Mouse (Mus musculus): ENCODE results near the gene Lcp1. TPM values are rescaled to one million over a fixed set of nuclear protein-coding genes. Genes with fewer than 3 reads are reported as not detected.

Lcp1 gene
- total and polyA plus RNA-seq, 2 experiments from 2014 or later: 6.5 to 8.3 TPM

DNA sequence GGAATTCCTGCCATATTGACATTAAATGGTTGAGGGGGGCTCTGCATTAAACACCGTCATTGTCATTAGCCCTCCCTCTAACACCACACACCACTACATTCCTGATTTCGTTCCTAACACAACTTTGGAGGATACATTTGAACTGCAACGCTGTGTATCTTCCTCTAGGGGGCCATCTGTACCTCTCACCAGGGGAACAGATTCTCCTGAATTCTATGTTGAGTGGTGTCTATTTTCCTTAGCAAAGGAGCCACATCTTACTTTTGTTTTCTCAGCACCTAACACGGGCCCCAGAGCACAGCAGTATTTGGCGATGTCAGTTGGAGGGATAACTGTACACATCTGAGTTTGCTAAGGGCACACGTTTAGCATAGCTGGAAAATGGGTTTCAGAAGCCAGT lies 57.6 kb downstream of the Lcp1 start:
- H3K9ac ChIP-seq (replicated peaks; ENCODE audit: low read length): no peak overlapping the region
- no peaks in the 10 kb centered on the region for H3K27me3 ChIP-seq (ENCODE audit: insufficient read depth, low read length)
- H3K4me2 ChIP-seq (ENCODE audit: low read depth, low read length): no peak overlapping the region
- no peaks in the 10 kb centered on the region for H3K9me3 ChIP-seq (ENCODE audit: low read length)
- WGBS: 70% methylated on average over 6 of the region's 6 CpGs
- TF ChIP-seq CTCF (IDR thresholded peaks at IDR 0.05; ENCODE audit: low read depth): peak; percentile 44
- H3K4me3 ChIP-seq (ENCODE audit: low read length): no peak overlapping the region
- DNase-seq (ENCODE audit: low spot score): no peak
- H3K27ac ChIP-seq: no peak overlapping the region
- ATAC-seq: no peak
- no peaks in the 10 kb centered on the region for H3K4me1 ChIP-seq (ENCODE audit: insufficient read depth, low read length)
- H3K36me3 ChIP-seq (ENCODE audit: insufficient read depth, low read length): no peaks in the 10 kb centered on the region

DNA sequence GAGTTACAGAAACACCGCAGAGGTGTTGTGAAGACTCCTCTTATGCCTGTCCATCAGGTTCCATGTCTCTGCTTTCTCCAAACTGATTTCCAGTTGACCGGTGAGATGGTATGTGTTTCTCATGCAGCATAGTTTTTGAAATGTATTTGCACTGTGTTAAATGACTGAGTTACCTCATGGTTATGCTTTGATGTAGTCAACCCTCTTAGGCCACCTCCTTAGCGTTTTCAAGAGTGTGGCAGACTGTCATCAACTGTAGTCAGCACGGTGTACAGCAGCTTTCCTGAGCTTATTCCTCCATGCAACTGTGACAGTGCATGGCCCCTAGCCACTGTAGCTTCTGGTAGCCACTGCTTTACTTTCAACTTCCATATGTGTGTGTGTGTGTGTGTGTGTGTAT lies 58.1 kb downstream of the Lcp1 start:
- ATAC-seq: no peak
- no peak overlapping the region for H3K9ac ChIP-seq (replicated peaks; ENCODE audit: low read length)
- 91% methylated on average over 4 of the region's 4 CpGs for WGBS

DNA sequence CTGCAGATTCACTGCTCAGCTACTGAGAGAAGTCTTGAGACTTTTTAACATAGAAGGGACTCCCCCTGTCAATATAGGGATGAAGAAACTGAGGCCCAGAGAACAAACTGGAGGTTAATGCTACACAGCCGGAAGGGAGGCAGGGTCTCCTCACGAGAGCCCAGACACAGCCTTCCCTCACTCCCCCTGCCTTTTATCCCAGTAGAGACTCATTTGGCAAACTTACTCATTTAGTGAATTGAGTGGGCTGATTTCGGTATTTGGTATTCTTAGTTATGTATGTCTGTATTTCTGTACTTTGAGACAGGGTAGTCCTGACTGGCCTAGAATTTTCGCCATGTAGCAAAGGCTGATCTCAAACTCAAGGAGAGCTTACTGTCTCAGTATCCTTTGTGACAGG lies 59.8 kb downstream of the Lcp1 start:
- Histone ChIP-seq H3K4me2 (ENCODE audit: low read depth, low read length) (no peak overlapping the region), H3K4me1 (ENCODE audit: insufficient read depth, low read length) (no peaks in the 10 kb centered on the region), H3K27me3 (ENCODE audit: insufficient read depth, low read length) (no peaks in the 10 kb centered on the region), H3K9me3 (ENCODE audit: low read length) (no peaks in the 10 kb centered on the region), H3K9ac (replicated peaks; ENCODE audit: low read length) (no peak overlapping the region), H3K36me3 (ENCODE audit: insufficient read depth, low read length) (no peaks in the 10 kb centered on the region), H3K4me3 (ENCODE audit: low read length) (no peak overlapping the region), H3K27ac (no peak overlapping the region)
- ATAC-seq: no peak
- TF ChIP-seq CTCF (IDR thresholded peaks at IDR 0.05; ENCODE audit: low read depth): no peak
- 83% methylated on average over 4 of the region's 4 CpGs for WGBS
- no peak for DNase-seq (ENCODE audit: low spot score)

More for the DNA sequence above, 58.1 kb downstream of the Lcp1 start:
- H3K4me3 ChIP-seq (ENCODE audit: low read length): no peak overlapping the region
- no peak for TF ChIP-seq CTCF (IDR thresholded peaks at IDR 0.05; ENCODE audit: low read depth)
- no peak for DNase-seq (ENCODE audit: low spot score)
- H3K27ac ChIP-seq: no peak overlapping the region
- no peak overlapping the region for H3K4me2 ChIP-seq (ENCODE audit: low read depth, low read length)
- no peaks in the 10 kb centered on the region for H3K36me3 ChIP-seq (ENCODE audit: insufficient read depth, low read length)
- no peaks in the 10 kb centered on the region for H3K9me3 ChIP-seq (ENCODE audit: low read length)
- H3K4me1 ChIP-seq (ENCODE audit: insufficient read depth, low read length): no peaks in the 10 kb centered on the region
- no peaks in the 10 kb centered on the region for H3K27me3 ChIP-seq (ENCODE audit: insufficient read depth, low read length)

- WGBS: 92% methylated on average over 10 of the region's 10 CpGs
- no peak for TF ChIP-seq CTCF (IDR thresholded peaks at IDR 0.05; ENCODE audit: low read depth)
- no peak overlapping the region for H3K9ac ChIP-seq (replicated peaks; ENCODE audit: low read length)
Measured at GRCm38 (mm10) chr14:75192427-75192826, 61.5 kb downstream of the Lcp1 start.

DNA sequence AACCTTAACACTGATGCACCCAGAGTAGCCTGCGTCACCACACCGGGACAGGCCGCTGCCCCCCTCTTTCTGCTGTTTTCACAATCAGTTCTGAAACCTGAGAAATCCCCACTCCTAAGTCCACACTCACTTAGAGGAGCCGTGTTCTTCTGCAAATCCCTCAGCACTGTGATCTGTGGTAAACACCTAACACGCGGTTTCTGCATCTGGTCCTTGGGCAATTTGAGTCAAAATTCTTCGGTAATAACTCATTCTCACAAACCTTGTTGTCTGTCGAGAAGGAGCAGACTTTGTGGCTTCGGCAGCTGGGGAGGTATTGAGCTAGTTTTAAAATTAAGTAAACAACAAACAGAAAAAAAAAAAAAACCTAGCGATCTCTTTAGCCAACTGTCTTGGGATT lies 62.0 kb downstream of the Lcp1 start:
- TF ChIP-seq CTCF (IDR thresholded peaks at IDR 0.05; ENCODE audit: low read depth): no peak
- WGBS: 87% methylated on average over 10 of the region's 10 CpGs

More at GRCm38 (mm10) chr14:75192427-75192826, 61.5 kb downstream of the Lcp1 start:
- Histone ChIP-seq H3K4me2 (ENCODE audit: low read depth, low read length) (no peak overlapping the region), H3K36me3 (ENCODE audit: insufficient read depth, low read length) (no peaks in the 10 kb centered on the region), H3K4me1 (ENCODE audit: insufficient read depth, low read length) (no peaks in the 10 kb centered on the region), H3K9me3 (ENCODE audit: low read length) (no peaks in the 10 kb centered on the region), H3K27ac (no peak overlapping the region), H3K27me3 (ENCODE audit: insufficient read depth, low read length) (no peaks in the 10 kb centered on the region), H3K4me3 (ENCODE audit: low read length) (no peak overlapping the region)
- ATAC-seq: no peak
- no peak for DNase-seq (ENCODE audit: low spot score)

DNA sequence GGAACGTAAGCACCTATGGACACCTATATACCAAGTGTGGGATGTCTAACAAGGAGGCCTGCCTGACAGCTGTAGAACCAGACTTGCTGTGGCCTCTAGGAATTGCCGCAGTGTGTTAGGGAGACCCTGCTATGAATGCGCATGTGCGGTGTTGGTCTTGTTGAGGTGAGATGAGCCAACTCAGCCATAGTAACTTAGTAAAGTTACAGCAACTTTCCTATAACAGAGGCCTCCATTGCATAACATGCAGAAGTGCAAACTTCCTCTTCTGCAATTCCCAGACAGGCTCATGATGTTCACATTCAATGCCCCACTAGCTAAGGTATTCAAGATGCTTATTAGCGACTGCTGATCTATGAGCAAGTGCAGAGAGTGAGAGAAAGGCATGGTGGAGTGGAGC lies 64.6 kb downstream of the Lcp1 start:
- no peak overlapping the region for H3K4me2 ChIP-seq (ENCODE audit: low read depth, low read length)
- TF ChIP-seq CTCF (IDR thresholded peaks at IDR 0.05; ENCODE audit: low read depth): no peak
- no peaks in the 10 kb centered on the region for H3K36me3 ChIP-seq (ENCODE audit: insufficient read depth, low read length)
- no peaks in the 10 kb centered on the region for H3K27me3 ChIP-seq (ENCODE audit: insufficient read depth, low read length)
- H3K4me1 ChIP-seq (ENCODE audit: insufficient read depth, low read length): no peaks in the 10 kb centered on the region
- no peak overlapping the region for H3K27ac ChIP-seq
- H3K9me3 ChIP-seq (ENCODE audit: low read length): no peaks in the 10 kb centered on the region
- H3K9ac ChIP-seq (replicated peaks; ENCODE audit: low read length): no peak overlapping the region
- DNase-seq (ENCODE audit: low spot score) (no peak), ATAC-seq (no peak)
- WGBS: 90% methylated on average over 5 of the region's 5 CpGs
- H3K4me3 ChIP-seq (ENCODE audit: low read length): no peak overlapping the region

More for the DNA sequence above, 62.0 kb downstream of the Lcp1 start:
- DNase-seq (ENCODE audit: low spot score): no peak
- ATAC-seq: no peak
- Histone ChIP-seq H3K4me1 (ENCODE audit: insufficient read depth, low read length) (no peaks in the 10 kb centered on the region), H3K27ac (no peak overlapping the region), H3K4me2 (ENCODE audit: low read depth, low read length) (no peak overlapping the region), H3K4me3 (ENCODE audit: low read length) (no peak overlapping the region), H3K9me3 (ENCODE audit: low read length) (no peaks in the 10 kb centered on the region), H3K36me3 (ENCODE audit: insufficient read depth, low read length) (no peaks in the 10 kb centered on the region), H3K27me3 (ENCODE audit: insufficient read depth, low read length) (no peaks in the 10 kb centered on the region), H3K9ac (replicated peaks; ENCODE audit: low read length) (no peak overlapping the region)

DNA sequence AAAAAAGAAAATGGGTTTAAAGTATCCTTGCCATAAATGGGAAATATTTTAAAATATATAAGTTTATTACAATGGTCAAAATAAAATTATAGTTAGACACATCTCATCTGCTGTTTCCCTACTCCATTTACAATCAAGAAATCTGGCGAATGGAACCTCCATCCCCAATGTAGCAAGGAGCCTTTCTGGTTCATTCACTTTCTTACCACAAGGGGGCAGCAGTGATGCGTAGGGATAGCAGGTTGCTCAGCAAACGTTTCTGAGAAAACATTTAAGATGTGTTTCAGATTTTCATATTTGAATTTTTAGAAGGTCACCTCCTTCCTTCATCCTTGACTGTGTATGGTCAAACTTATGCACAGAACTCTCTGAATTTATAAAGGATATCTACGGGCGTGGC lies 66.1 kb downstream of the Lcp1 start:
- peak; percentile 94 for TF ChIP-seq CTCF (IDR thresholded peaks at IDR 0.05; ENCODE audit: low read depth)
- no peak overlapping the region for H3K4me2 ChIP-seq (ENCODE audit: low read depth, low read length)
- ATAC-seq: no peak
- H3K27me3 ChIP-seq (ENCODE audit: insufficient read depth, low read length): no peaks in the 10 kb centered on the region
- 42% methylated on average over 5 of the region's 5 CpGs for WGBS
- H3K9me3 ChIP-seq (ENCODE audit: low read length): no peaks in the 10 kb centered on the region
- no peak overlapping the region for H3K4me3 ChIP-seq (ENCODE audit: low read length)
- no peak overlapping the region for H3K9ac ChIP-seq (replicated peaks; ENCODE audit: low read length)
- H3K27ac ChIP-seq: no peak overlapping the region
- no peaks in the 10 kb centered on the region for H3K36me3 ChIP-seq (ENCODE audit: insufficient read depth, low read length)
- H3K4me1 ChIP-seq (ENCODE audit: insufficient read depth, low read length): no peaks in the 10 kb centered on the region
- DNase-seq (ENCODE audit: low spot score): peak; percentile 90
